Mouse (Mus musculus) midbrain, embryonic 10.5 days (tissue): ENCODE measurements at regions not wholly inside any gene's neighbourhood (a gene's known extent, or its start where the extent isn't known, plus 50 kb on each side); places are given as distances from the start of the nearest gene placed in this dataset.

ENCODE experiments used
- DNase-seq: peaks from one replicate; pipeline ENCODE4 v3.0.0-alpha.2; 2017; ENCODE audit warnings: low spot score
- H3K27ac ChIP-seq: fragments of 300-500 bp; sonication (generic); replicated peaks from 2 replicates; pipeline ENCODE4 v1.5.1; 2016; ENCODE audit warnings: mild to moderate bottlenecking
- H3K27me3 ChIP-seq: fragments of 300-500 bp; sonication (generic); 2 replicates; pipeline ENCODE4 v1.6.1; 2016; ENCODE audit warnings: low read depth, mild to moderate bottlenecking; ENCODE audit not compliant: poor library complexity, severe bottlenecking
- H3K36me3 ChIP-seq: fragments of 300-500 bp; sonication (generic); 2 replicates; pipeline ENCODE4 v1.6.1; 2016; ENCODE audit warnings: mild to moderate bottlenecking, moderate library complexity
- H3K4me1 ChIP-seq: fragments of 300-500 bp; sonication (generic); 2 replicates; pipeline ENCODE4 v1.6.1; 2016
- H3K4me3 ChIP-seq: fragments of 300-500 bp; sonication (generic); 2 replicates; pipeline ENCODE4 v1.5.1; 2016; ENCODE audit warnings: mild to moderate bottlenecking, moderate library complexity
- H3K9me3 ChIP-seq: fragments of 300-500 bp; sonication (generic); replicated peaks from 2 replicates; pipeline ENCODE4 v1.6.1; 2016; ENCODE audit warnings: mild to moderate bottlenecking
- WGBS: fragments of 180-500 bp; shearing (Covaris S2); methylation state at CpG from one replicate; pipeline ENCODE4 v1.1.7; 2016; 5-methylcytosine and 5-hydroxymethylcytosine counted together

DNA sequence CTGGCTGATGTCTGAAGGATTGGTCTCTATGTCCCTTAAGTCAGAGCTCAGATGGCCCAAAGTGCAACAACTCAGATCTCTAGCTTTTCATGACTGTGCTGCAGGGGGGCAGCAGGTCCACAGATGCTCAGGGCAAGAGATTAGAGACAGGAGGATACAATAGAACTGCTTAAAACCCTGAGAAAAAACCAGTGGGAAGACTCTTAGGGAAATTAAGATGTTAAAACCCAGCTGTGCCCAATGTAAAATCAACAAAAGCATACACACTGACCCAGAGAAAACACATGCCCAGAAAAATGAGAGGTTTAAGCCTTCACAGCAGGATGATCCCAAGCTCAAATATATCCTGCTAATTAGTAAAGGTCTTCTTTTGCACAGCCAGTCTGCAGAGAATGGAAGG is 403.5 kb downstream of the Klhl13 start:
- H3K27me3 ChIP-seq: no peaks in the 10 kb centered on the region
- H3K9me3 ChIP-seq: no peaks in the 10 kb centered on the region
- DNase-seq: peak; percentile 27
- H3K4me3 ChIP-seq: no peak overlapping the region
- H3K36me3 ChIP-seq: no peaks in the 10 kb centered on the region
- peaks cover 8% of the 10 kb centered on the region; the same call in 1 of the 2 replicates for H3K4me1 ChIP-seq
- no peak overlapping the region for H3K27ac ChIP-seq

DNA sequence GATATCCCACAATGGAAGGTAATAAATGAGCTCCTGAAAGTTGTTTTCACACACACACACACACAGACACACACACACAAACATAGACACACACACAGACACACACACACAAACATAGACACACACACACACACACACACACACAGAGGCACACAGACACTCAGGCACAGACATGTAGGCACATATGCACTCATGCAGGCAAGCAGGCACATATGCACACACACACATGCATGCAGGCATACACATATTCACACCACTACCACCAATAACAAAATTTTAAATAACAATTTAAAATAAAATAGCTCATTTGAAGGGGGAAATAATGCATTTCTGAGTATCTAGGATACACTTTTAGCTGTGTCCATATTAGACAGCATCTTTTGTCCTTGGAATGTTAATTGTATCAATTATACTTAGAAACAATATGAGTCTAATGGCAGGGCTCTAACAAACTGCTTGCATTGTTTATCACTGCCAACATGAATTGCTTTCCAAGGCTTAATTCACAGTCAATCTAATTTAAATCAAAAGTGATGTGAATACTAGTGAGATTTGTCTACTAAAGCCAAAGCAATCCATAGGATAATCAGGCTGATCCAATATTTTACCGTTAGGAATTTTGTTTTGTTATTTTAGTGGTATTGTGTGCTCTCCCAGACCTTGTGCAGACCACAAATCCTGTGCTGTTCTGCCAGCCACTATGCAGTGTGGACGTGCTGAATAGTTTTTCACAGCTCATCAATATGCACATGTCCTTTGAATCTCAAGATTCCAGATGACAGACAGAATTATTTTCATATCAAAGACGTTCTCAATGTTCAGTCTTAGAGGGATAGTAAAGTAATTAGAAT is 414.3 kb downstream of the Klhl13 start:
- no peak for DNase-seq
- no peaks in the 10 kb centered on the region for H3K4me1 ChIP-seq
- H3K9me3 ChIP-seq: no peaks in the 10 kb centered on the region
- no peak overlapping the region for H3K4me3 ChIP-seq
- H3K27ac ChIP-seq: no peak overlapping the region
- no peaks in the 10 kb centered on the region for H3K36me3 ChIP-seq
- WGBS: 40% methylated on average over 3 of the region's 3 CpGs
- no peaks in the 10 kb centered on the region for H3K27me3 ChIP-seq
